Mouse (Mus musculus) heart, embryonic 11.5 days (tissue): ENCODE measurements around the gene Gm12355. TPM values are rescaled to one million over a fixed set of nuclear protein-coding genes. Genes with fewer than 3 reads are reported as not detected.
A peak's percentile ranks its signal among the peaks of the same experiment; 100 is the strongest.
"Not testable (repeated sequence)": the region's sequence is repeated elsewhere in the genome, so short reads cannot be mapped to it uniquely, and the experiment has no call there.

Source experiments
- ATAC-seq: fragments of 200-750 bp; cut with Nextera tagmentation; replicated peaks from 2 replicates; pipeline ENCODE4 v1.8.0; 2017; ENCODE audit warnings: moderate library complexity; ENCODE audit not compliant: insufficient number of reproducible peaks, low FRiP score, low TSS enrichment
- H3K27ac ChIP-seq: fragments of 300-500 bp; sonication (generic); 2 replicates; pipeline ENCODE4 v1.5.1; 2014; ENCODE audit warnings: mild to moderate bottlenecking, low read depth, low read length
- H3K27me3 ChIP-seq: fragments of 300-500 bp; sonication (generic); 2 replicates; pipeline ENCODE4 v1.6.1; 2014; ENCODE audit warnings: mild to moderate bottlenecking, low read length, mixed read lengths; ENCODE audit not compliant: control insufficient read depth, insufficient read depth
- H3K36me3 ChIP-seq: fragments of 300-500 bp; sonication (generic); 2 replicates; pipeline ENCODE4 v1.6.1; 2014; ENCODE audit warnings: mild to moderate bottlenecking, low read length, moderate library complexity, mixed read lengths; ENCODE audit not compliant: control insufficient read depth, insufficient read depth
- H3K4me1 ChIP-seq: fragments of 300-500 bp; sonication (generic); 2 replicates; pipeline ENCODE4 v1.6.1; 2014; ENCODE audit warnings: low read length; ENCODE audit not compliant: control insufficient read depth, insufficient read depth
- H3K4me2 ChIP-seq: fragments of 300-500 bp; sonication (generic); 2 replicates; pipeline ENCODE4 v1.6.1; 2014; ENCODE audit warnings: mild to moderate bottlenecking, moderate library complexity
- H3K4me3 ChIP-seq: fragments of 300-500 bp; sonication (generic); 2 replicates; pipeline ENCODE4 v1.5.1; 2014; ENCODE audit warnings: low read depth, low read length
- H3K9ac ChIP-seq: fragments of 300-500 bp; sonication (generic); 2 replicates; pipeline ENCODE4 v1.6.1; 2014; ENCODE audit warnings: mild to moderate bottlenecking, low read depth, low read length, moderate library complexity
- H3K9me3 ChIP-seq: fragments of 300-500 bp; sonication (generic); replicated peaks from 2 replicates; pipeline ENCODE4 v1.6.1; 2016; ENCODE audit warnings: low read length; ENCODE audit not compliant: control insufficient read depth
- WGBS: fragments of 180-500 bp; shearing (Covaris S2); extraction: QIAGEN DNeasy Blood & Tissue Kit; methylation state at CpG from one replicate; pipeline ENCODE4 v1.1.7; 2014; ENCODE audit not compliant: insufficient replicate concordance; 5-methylcytosine and 5-hydroxymethylcytosine counted together
- polyA plus RNA-seq: library from polyadenylated mRNA; unstranded; fragments of >200 nt; fragmentation: Nextera tagmentation; extraction: Ambion mirVana; gene quantifications from 2 replicates; pipeline ENCODE4 v1.2.1, GENCODE M21; 2014

Gene Gm12355
- polyA plus RNA-seq, 1 experiment from 2014 or later: 0.44 TPM

GRCm38 (mm10) chr11:98624381-98624780, 1.1 kb downstream of the Gm12355 start:
- H3K9me3 ChIP-seq, H3K9ac ChIP-seq: not testable (repeated sequence)

GRCm38 (mm10) chr11:98623981-98624380, 1.5 kb downstream of the Gm12355 start:
- not testable (repeated sequence) for H3K27ac ChIP-seq, ATAC-seq, H3K9me3 ChIP-seq, H3K9ac ChIP-seq, H3K36me3 ChIP-seq, H3K4me1 ChIP-seq, H3K4me3 ChIP-seq, H3K4me2 ChIP-seq, H3K27me3 ChIP-seq
- WGBS: 67% methylated on average over 6 of the region's 6 CpGs

More at GRCm38 (mm10) chr11:98624381-98624780, 1.1 kb downstream of the Gm12355 start:
- H3K27ac ChIP-seq, H3K36me3 ChIP-seq, H3K4me1 ChIP-seq, H3K27me3 ChIP-seq, H3K4me2 ChIP-seq, H3K4me3 ChIP-seq, ATAC-seq: not testable (repeated sequence)
- 86% methylated on average over 2 of the region's 2 CpGs for WGBS

- H3K9me3 ChIP-seq: no peaks in the 10 kb centered on the region
- ATAC-seq: no peak
- no peaks in the 10 kb centered on the region for H3K4me1 ChIP-seq
- no peak overlapping the region for H3K27ac ChIP-seq
- no peaks in the 10 kb centered on the region for H3K27me3 ChIP-seq
- no peak overlapping the region for H3K4me2 ChIP-seq
- H3K4me3 ChIP-seq: no peak overlapping the region
- no peak overlapping the region for H3K9ac ChIP-seq
- 85% methylated on average over 13 of the region's 13 CpGs for WGBS
- no peaks in the 10 kb centered on the region for H3K36me3 ChIP-seq
These were observed 4.7 kb downstream of the Gm12355 start for GRCm38 (mm10) chr11:98620791-98621190.

GRCm38 (mm10) chr11:98606763-98607162, 18.7 kb downstream of the Gm12355 start:
- Histone ChIP-seq H3K27ac (no peak overlapping the region), H3K4me3 (no peak overlapping the region), H3K4me2 (no peak overlapping the region), H3K9me3 (no peaks in the 10 kb centered on the region), H3K4me1 (peaks cover 6% of the 10 kb centered on the region), H3K9ac (no peak overlapping the region), H3K27me3 (peaks cover 3% of the 10 kb centered on the region), H3K36me3 (no peaks in the 10 kb centered on the region)
- ATAC-seq: no peak
- 13% methylated on average over 3 of the region's 3 CpGs for WGBS

- not testable (repeated sequence) for H3K4me2 ChIP-seq, H3K27ac ChIP-seq, H3K9me3 ChIP-seq, ATAC-seq, H3K4me3 ChIP-seq, H3K9ac ChIP-seq, H3K36me3 ChIP-seq, H3K27me3 ChIP-seq
- peaks cover 17% of the 10 kb centered on the region for H3K4me1 ChIP-seq
- WGBS: 61% methylated on average over 6 of the region's 6 CpGs
These were observed 20.6 kb downstream of the Gm12355 start for GRCm38 (mm10) chr11:98604911-98605310.

GRCm38 (mm10) chr11:98603953-98604352, 21.5 kb downstream of the Gm12355 start:
- Histone ChIP-seq H3K4me1 (peaks cover 22% of the 10 kb centered on the region), H3K9me3 (no peaks in the 10 kb centered on the region), H3K36me3 (no peaks in the 10 kb centered on the region), H3K9ac (no peak overlapping the region), H3K27ac (no peak overlapping the region), H3K4me3 (no peak overlapping the region), H3K4me2 (no peak overlapping the region), H3K27me3 (peaks cover 16% of the 10 kb centered on the region)
- no peak for ATAC-seq
- 70% methylated on average over 2 of the region's 2 CpGs for WGBS

- no peaks in the 10 kb centered on the region for H3K9me3 ChIP-seq
- peak overlapping the region; percentile 35 for H3K4me3 ChIP-seq
- ATAC-seq: peak; percentile 70
These were observed 23.3 kb downstream of the Gm12355 start for GRCm38 (mm10) chr11:98602090-98602690.

GRCm38 (mm10) chr11:98599291-98599690, 26.2 kb downstream of the Gm12355 start:
- 14% methylated on average over 18 of the region's 18 CpGs for WGBS
- Histone ChIP-seq H3K27me3 (peaks cover 24% of the 10 kb centered on the region; the same call in 1 of the 2 replicates), H3K4me2 (peak overlapping the region; percentile 31), H3K27ac (no peak overlapping the region), H3K9ac (0 out of 2 replicates have a peak overlapping the region, but pooled peaks have one; percentile 31), H3K9me3 (no peaks in the 10 kb centered on the region), H3K4me3 (no peak overlapping the region), H3K4me1 (peaks cover 23% of the 10 kb centered on the region), H3K36me3 (no peaks in the 10 kb centered on the region)
- 0 out of 2 replicates have a peak, but pooled peaks have one; percentile 40 for ATAC-seq

More at GRCm38 (mm10) chr11:98602090-98602690, 23.3 kb downstream of the Gm12355 start:
- peak overlapping the region; percentile 60 for H3K4me2 ChIP-seq
- peaks cover 23% of the 10 kb centered on the region for H3K4me1 ChIP-seq
- 1% methylated on average over 20 of the region's 20 CpGs for WGBS
- H3K9ac ChIP-seq: no peak overlapping the region
- peaks cover 24% of the 10 kb centered on the region; the same call in 1 of the 2 replicates for H3K27me3 ChIP-seq
- H3K36me3 ChIP-seq: no peaks in the 10 kb centered on the region
- H3K27ac ChIP-seq: no peak overlapping the region

DNA sequence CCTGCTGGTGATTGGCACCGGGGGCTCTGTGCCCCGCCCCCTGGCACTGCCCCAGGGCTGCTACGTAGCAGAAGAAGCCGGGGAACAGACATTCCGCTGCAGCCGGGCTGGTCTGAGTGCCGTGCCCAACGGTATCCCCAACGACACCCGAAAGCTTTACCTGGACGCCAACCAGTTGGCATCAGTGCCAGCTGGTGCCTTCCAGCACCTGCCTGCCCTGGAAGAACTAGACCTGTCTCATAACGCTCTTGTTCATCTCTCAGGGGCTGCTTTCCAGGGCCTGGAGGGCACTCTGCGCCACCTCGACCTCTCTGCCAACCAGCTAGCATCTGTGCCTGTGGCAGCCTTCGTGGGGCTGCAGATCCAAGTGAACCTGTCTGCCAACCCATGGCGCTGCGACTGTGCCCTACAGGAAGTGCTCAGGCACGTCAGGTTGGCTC, 26.6 kb downstream of the Gm12355 start:
- no peak overlapping the region for H3K4me3 ChIP-seq
- no peak for ATAC-seq
- H3K4me1 ChIP-seq: peaks cover 23% of the 10 kb centered on the region
- H3K36me3 ChIP-seq: no peaks in the 10 kb centered on the region
- peaks cover 24% of the 10 kb centered on the region; the same call in 1 of the 2 replicates for H3K27me3 ChIP-seq
- no peaks in the 10 kb centered on the region for H3K9me3 ChIP-seq
- WGBS: 57% methylated on average over 18 of the region's 18 CpGs
- H3K27ac ChIP-seq: no peak overlapping the region
- H3K4me2 ChIP-seq: peak overlapping the region; percentile 31
- no peak overlapping the region for H3K9ac ChIP-seq
